Comparison of ENCODE assay signal across 13 mouse cellular contexts in the genomic region with DNA sequence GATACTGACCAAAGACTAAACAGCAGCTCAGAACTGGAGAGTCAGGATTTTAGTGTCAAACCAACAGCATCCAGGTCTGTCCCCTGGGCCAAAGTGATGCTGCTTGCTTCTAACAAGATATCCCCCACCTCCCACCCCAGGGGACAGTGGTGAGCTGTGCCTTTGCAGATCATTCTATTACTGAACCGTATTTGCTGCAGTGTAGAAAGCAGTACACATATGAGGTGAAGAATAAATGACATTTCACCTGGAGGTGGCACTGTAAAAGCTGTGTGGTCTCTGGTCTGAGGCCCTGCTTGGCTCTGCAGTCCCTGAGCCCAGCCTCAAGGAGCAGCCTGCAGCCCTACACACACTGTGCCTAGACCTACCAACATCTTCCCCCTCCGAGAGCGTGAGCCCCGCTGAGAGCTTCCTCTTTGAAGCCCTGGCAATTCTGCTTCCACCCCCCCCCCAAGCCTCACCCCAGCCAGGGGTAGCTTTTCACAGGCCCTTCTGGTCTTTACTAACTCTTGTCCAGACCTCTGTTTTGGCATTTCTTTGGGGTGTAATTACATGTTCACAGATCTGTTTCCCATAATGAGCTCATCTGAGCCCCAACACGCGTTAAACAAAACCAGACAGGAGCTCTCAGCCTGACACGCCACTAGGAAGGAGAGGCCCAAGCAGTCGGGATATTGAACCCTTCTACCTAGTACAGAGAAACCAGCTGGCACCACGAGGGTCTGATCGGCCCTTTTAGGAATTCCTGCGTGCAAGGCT. TPM values are rescaled to one million over a fixed set of nuclear protein-coding genes. Genes with fewer than 3 reads are reported as not detected.
DNase-seq lines count a peak whose midpoint lies in the region; ATAC-seq and TF ChIP-seq lines count a peak whose summit lies in the region.
"Had no signal": no experiment of that assay in that cellular context is flagged by ENCODE, and none has a peak within 500 bp of the region (broad histone marks: within the 10 kb centered on the region; RNA-seq: fewer than 3 reads in every experiment).

No protein-coding gene starts in this region.

- no peak overlapping the region for H3K27ac ChIP-seq in kidney, embryonic 16.5 days (ENCODE audit: low read length)
- peak overlapping the region; percentile 68 for H3K27ac ChIP-seq in embryonic facial prominence, embryonic 13.5 days
- H3K27ac ChIP-seq in hindbrain, embryonic 13.5 days: peak overlapping the region; percentile 35; the same call in 1 of the 2 replicates
- no peak overlapping the region for H3K27ac ChIP-seq in midbrain, postnatal 0 days (ENCODE audit: low read depth, low read length)
- H3K27ac ChIP-seq: liver, embryonic 15.5 days; macrophage had no signal

- H3K27me3 ChIP-seq in kidney, embryonic 16.5 days (ENCODE audit: insufficient read depth, low read length): no peaks in the 10 kb centered on the region
- H3K27me3 ChIP-seq in embryonic facial prominence, embryonic 13.5 days: peaks cover 14% of the 10 kb centered on the region
- no peaks in the 10 kb centered on the region for H3K27me3 ChIP-seq in hindbrain, embryonic 13.5 days
- no peaks in the 10 kb centered on the region for H3K27me3 ChIP-seq in midbrain, postnatal 0 days (ENCODE audit: insufficient read depth, low read length)
- H3K27me3 ChIP-seq: liver, embryonic 15.5 days had no signal

- no peak overlapping the region for H3K4me2 ChIP-seq in kidney, embryonic 16.5 days (replicated peaks; ENCODE audit: low read depth, low read length)
- H3K4me2 ChIP-seq in embryonic facial prominence, embryonic 13.5 days: peak overlapping the region; percentile 22; the same call in 1 of the 2 replicates
- no peak overlapping the region for H3K4me2 ChIP-seq in hindbrain, embryonic 13.5 days
- H3K4me2 ChIP-seq in midbrain, postnatal 0 days (ENCODE audit: low read depth, low read length, poor library complexity, severe bottlenecking): no peak overlapping the region
- H3K4me2 ChIP-seq: liver, embryonic 15.5 days had no signal

- DNase-seq in kidney, adult 18-20 months: no peak
- no peak for DNase-seq in midbrain, postnatal 0 days (ENCODE audit: low spot score)
- DNase-seq in ovary, adult 18-20 months (ENCODE audit: low spot score): no peak
- no peak for DNase-seq in spleen, postnatal 36 days (ENCODE audit: low spot score in 2 of 2)
- DNase-seq in heart, postnatal 36 days: no peak
- DNase-seq: gastrocnemius, postnatal 36 days; heart, postnatal 14 days had no signal

- TF ChIP-seq CTCF in midbrain, postnatal 0 days (IDR thresholded peaks at IDR 0.05): peak; percentile 41; the same call in 1 of the 2 replicates

- H3K9ac ChIP-seq in kidney, embryonic 16.5 days (replicated peaks; ENCODE audit: low read length): no peak overlapping the region
- peak overlapping the region; percentile 51 for H3K9ac ChIP-seq in embryonic facial prominence, embryonic 13.5 days
- peak overlapping the region; percentile 40; the same call in 1 of the 2 replicates for H3K9ac ChIP-seq in hindbrain, embryonic 13.5 days
- H3K9ac ChIP-seq in midbrain, postnatal 0 days (replicated peaks; ENCODE audit: low read length, poor library complexity, severe bottlenecking): no peak overlapping the region
- H3K9ac ChIP-seq: liver, embryonic 15.5 days had no signal

- 50% methylated on average over 11 of the region's 11 CpGs for WGBS in kidney, embryonic 16.5 days
- 9% methylated on average over 11 of the region's 11 CpGs for WGBS in embryonic facial prominence, embryonic 13.5 days
- WGBS in hindbrain, embryonic 13.5 days: 17% methylated on average over 11 of the region's 11 CpGs
- WGBS in midbrain, postnatal 0 days: 31% methylated on average over 11 of the region's 11 CpGs

- 0 out of 2 replicates have a peak, but pooled peaks have one; percentile 29 for ATAC-seq in kidney, embryonic 16.5 days (ENCODE audit: low FRiP score, low TSS enrichment)
- no peak for ATAC-seq in embryonic facial prominence, embryonic 13.5 days (ENCODE audit: insufficient number of reproducible peaks, insufficient read depth, low FRiP score, low TSS enrichment, low read depth)
- ATAC-seq in hindbrain, embryonic 13.5 days (ENCODE audit: low FRiP score): no peak
- no peak for ATAC-seq in midbrain, postnatal 0 days (ENCODE audit: low FRiP score)

- intact Hi-C loops in heart, postnatal 36 days (cut with DNase I): no loop called here

- no peaks in the 10 kb centered on the region for H3K36me3 ChIP-seq in kidney, embryonic 16.5 days (ENCODE audit: insufficient read depth, low read length)
- peaks cover 12% of the 10 kb centered on the region for H3K36me3 ChIP-seq in embryonic facial prominence, embryonic 13.5 days
- H3K36me3 ChIP-seq in hindbrain, embryonic 13.5 days: peaks cover 12% of the 10 kb centered on the region
- no peaks in the 10 kb centered on the region for H3K36me3 ChIP-seq in midbrain, postnatal 0 days (ENCODE audit: insufficient read depth, low read length)
- H3K36me3 ChIP-seq: liver, embryonic 15.5 days had no signal

- H3K4me3 ChIP-seq in kidney, embryonic 16.5 days (ENCODE audit: low read length): no peak overlapping the region
- no peak overlapping the region for H3K4me3 ChIP-seq in embryonic facial prominence, embryonic 13.5 days
- H3K4me3 ChIP-seq in hindbrain, embryonic 13.5 days: no peak overlapping the region
- no peak overlapping the region for H3K4me3 ChIP-seq in midbrain, postnatal 0 days (ENCODE audit: low read depth, low read length)
- H3K4me3 ChIP-seq: liver, embryonic 15.5 days had no signal

- H3K9me3 ChIP-seq in kidney, embryonic 16.5 days (ENCODE audit: low read length): no peaks in the 10 kb centered on the region
- H3K9me3 ChIP-seq in embryonic facial prominence, embryonic 13.5 days: no peaks in the 10 kb centered on the region
- no peaks in the 10 kb centered on the region for H3K9me3 ChIP-seq in hindbrain, embryonic 13.5 days
- no peaks in the 10 kb centered on the region for H3K9me3 ChIP-seq in midbrain, postnatal 0 days (ENCODE audit: low read length)
- H3K9me3 ChIP-seq: liver, embryonic 15.5 days had no signal

- peaks cover 38% of the 10 kb centered on the region for H3K4me1 ChIP-seq in kidney, embryonic 16.5 days (ENCODE audit: insufficient read depth, low read length)
- H3K4me1 ChIP-seq in embryonic facial prominence, embryonic 13.5 days: peaks cover 62% of the 10 kb centered on the region
- H3K4me1 ChIP-seq in hindbrain, embryonic 13.5 days (replicated peaks): peaks cover 47% of the 10 kb centered on the region
- no peaks in the 10 kb centered on the region for H3K4me1 ChIP-seq in midbrain, postnatal 0 days (ENCODE audit: insufficient read depth, low read length)
- H3K4me1 ChIP-seq: liver, embryonic 15.5 days had no signal

RNA-seq across cellular contexts. Expression of a gene that starts 24.8 kb away (rescaled TPM):
- polyA plus RNA-seq in kidney, embryonic 16.5 days (2015; fragmentation: Nextera tagmentation; extraction: Ambion mirVana): 4.8 and 4.9 TPM in 2 replicates
- polyA plus RNA-seq in embryonic facial prominence, embryonic 13.5 days (2015; fragmentation: Nextera tagmentation; extraction: Ambion mirVana): 22.9 and 24.1 TPM in 2 replicates
- polyA plus RNA-seq in hindbrain, embryonic 13.5 days (2015; fragmentation: Nextera tagmentation; extraction: Ambion mirVana): 13.5 and 16.5 TPM in 2 replicates
- total RNA-seq in midbrain, postnatal 0 days (2014; rRNA removed): 14.9 and 19.9 TPM in 2 replicates
- 4.7 TPM in 2 replicates for polyA plus RNA-seq in midbrain, postnatal 0 days (2015; fragmentation: Nextera tagmentation; extraction: Ambion mirVana)
- total RNA-seq in heart, postnatal 36 days (2021): 1 to 10 TPM; 1.3 TPM
- polyA plus RNA-seq: C2C12, macrophage had no signal

Comparison
In these comparisons a context has a peak if more than half of its experiments do, and no peak if none do; other contexts are left out.
1. H3K27ac ChIP-seq: peak in embryonic facial prominence, embryonic 13.5 days (single experiment) and hindbrain, embryonic 13.5 days (single experiment); none in kidney, embryonic 16.5 days (single experiment) and midbrain, postnatal 0 days (single experiment).
2. H3K9ac ChIP-seq: peak in embryonic facial prominence, embryonic 13.5 days (single experiment) and hindbrain, embryonic 13.5 days (single experiment); none in kidney, embryonic 16.5 days (single experiment) and midbrain, postnatal 0 days (single experiment).